Comparison of ENCODE assay signal across 21 mouse cellular contexts in genomic region chr2:28591479-28591878, GRCm38 (mm10). TPM values are rescaled to one million over a fixed set of nuclear protein-coding genes. Genes with fewer than 3 reads are reported as not detected.
A peak's percentile ranks its signal among the peaks of the same experiment; 100 is the strongest.
DNase-seq lines count a peak whose midpoint lies in the region; ATAC-seq and TF ChIP-seq lines count a peak whose summit lies in the region.
"Had no signal": no experiment of that assay in that cellular context is flagged by ENCODE, and none has a peak within 500 bp of the region (broad histone marks: within the 10 kb centered on the region; RNA-seq: fewer than 3 reads in every experiment).

No protein-coding gene starts in this region.

- no peak overlapping the region for H3K4me2 ChIP-seq in intestine, postnatal 0 days (replicated peaks; ENCODE audit: low read depth)
- H3K4me2 ChIP-seq: kidney, embryonic 15.5 days; midbrain, embryonic 13.5 days had no signal

- WGBS in intestine, postnatal 0 days = 60% methylated on average over 2 of the region's 2 CpGs
- WGBS in forebrain, embryonic 10.5 days = 90% methylated on average over 2 of the region's 2 CpGs

- peak; percentile 9 to 52; a peak in 2 of 4 replicates for ATAC-seq in hematopoietic stem cell, adult 5-6 weeks (replicated peaks in 1 of 2; ENCODE audit: insufficient read depth in 1 of 2, low FRiP score in 2 of 2, low TSS enrichment in 1 of 2, low read depth in 1 of 2, poor library complexity in 2 of 2, severe bottlenecking in 2 of 2)
- ATAC-seq in intestine, postnatal 0 days = no peak
- ATAC-seq: forebrain, embryonic 16.5 days; midbrain, embryonic 13.5 days had no signal

- no peak overlapping the region for H3K9ac ChIP-seq in intestine, postnatal 0 days (ENCODE audit: low read depth, low read length)
- H3K9ac ChIP-seq: kidney, embryonic 15.5 days; liver, embryonic 14.5 days; midbrain, embryonic 13.5 days had no signal

- no peak overlapping the region for H3K4me3 ChIP-seq in intestine, postnatal 0 days (ENCODE audit: low read depth, low read length)
- no peak overlapping the region for H3K4me3 ChIP-seq in forebrain, embryonic 10.5 days
- H3K4me3 ChIP-seq: erythroblast, embryonic 14.5 days; kidney, embryonic 15.5 days; midbrain, embryonic 13.5 days had no signal

- H3K27me3 ChIP-seq in intestine, postnatal 0 days (replicated peaks; ENCODE audit: control insufficient read depth, insufficient read depth, low read length) = no peaks in the 10 kb centered on the region
- H3K27me3 ChIP-seq in forebrain, embryonic 10.5 days (ENCODE audit: poor library complexity, severe bottlenecking) = peaks cover 16% of the 10 kb centered on the region; the same call in 1 of the 2 replicates

- DNase-seq in lung, postnatal 36 days = peak; percentile 46
- DNase-seq in lung, postnatal 14 days = no peak
- DNase-seq in NIH3T3 (ENCODE audit: low read depth) = peak; percentile 95
- DNase-seq in cerebellum, adult 11 months = no peak
- no peak for DNase-seq in forebrain, embryonic 10.5 days (ENCODE audit: extremely low spot score, low spot score)
- DNase-seq: cerebellum, postnatal 14 days; layer of hippocampus, postnatal 36 days; spleen, adult 18-20 months had no signal

- H3K36me3 ChIP-seq in intestine, postnatal 0 days (ENCODE audit: control insufficient read depth, insufficient read depth) = no peaks in the 10 kb centered on the region
- no peaks in the 10 kb centered on the region for H3K36me3 ChIP-seq in forebrain, embryonic 10.5 days (replicated peaks)
- H3K36me3 ChIP-seq: kidney, embryonic 15.5 days; midbrain, embryonic 13.5 days had no signal

- no peaks in the 10 kb centered on the region for H3K9me3 ChIP-seq in intestine, postnatal 0 days (ENCODE audit: control insufficient read depth)
- H3K9me3 ChIP-seq in forebrain, embryonic 10.5 days = no peaks in the 10 kb centered on the region
- H3K9me3 ChIP-seq: kidney, embryonic 15.5 days; midbrain, embryonic 13.5 days had no signal

- no peak overlapping the region for H3K27ac ChIP-seq in intestine, postnatal 0 days (ENCODE audit: low read depth, low read length)
- H3K27ac ChIP-seq in forebrain, embryonic 10.5 days = no peak overlapping the region
- H3K27ac ChIP-seq: kidney, embryonic 15.5 days; liver, embryonic 14.5 days; midbrain, embryonic 13.5 days had no signal

- no peak for TF ChIP-seq CTCF in intestine, postnatal 0 days (IDR thresholded peaks at IDR 0.05; ENCODE audit: low read depth)

- H3K4me1 ChIP-seq in intestine, postnatal 0 days (replicated peaks; ENCODE audit: control insufficient read depth, insufficient read depth, low read length) = no peaks in the 10 kb centered on the region
- no peaks in the 10 kb centered on the region for H3K4me1 ChIP-seq in forebrain, embryonic 10.5 days
- H3K4me1 ChIP-seq: midbrain, embryonic 13.5 days had no signal

RNA-seq across cellular contexts. Expression of gene Gtf3c5, which starts 7.9 kb away (rescaled TPM):
- total RNA-seq in hematopoietic stem cell, adult 5-6 weeks (2017) = 15.8 and 31.2 TPM in 2 replicates
- polyA plus RNA-seq in intestine, postnatal 0 days (2015; fragmentation: Nextera tagmentation; extraction: Ambion mirVana) = 8.4 and 8.9 TPM in 2 replicates
- polyA plus RNA-seq in forebrain, embryonic 10.5 days (2016; fragmentation: Nextera tagmentation; extraction: Ambion mirVana) = 60.1 and 62.6 TPM in 2 replicates

RNA-seq across cellular contexts. Expression of gene Cel, which starts 28.3 kb away (rescaled TPM):
- total RNA-seq in hematopoietic stem cell, adult 5-6 weeks (2017) = not detected in 2 replicates
- polyA plus RNA-seq in intestine, postnatal 0 days (2015; fragmentation: Nextera tagmentation; extraction: Ambion mirVana) = 5.5 and 7.9 TPM in 2 replicates
- 0.07 TPM in 1 of 2 replicates, not detected in the other for polyA plus RNA-seq in forebrain, embryonic 10.5 days (2016; fragmentation: Nextera tagmentation; extraction: Ambion mirVana)
- total RNA-seq: layer of hippocampus, postnatal 36 days had no signal
- polyA plus RNA-seq: erythroblast, embryonic 14.5 days; forebrain, embryonic 16.5 days; hindbrain, embryonic 11.5 days; limb, embryonic 11.5 days; macrophage; stomach, embryonic 14.5 days had no signal

RNA-seq across cellular contexts. Expression of gene Gfi1b, which starts 30.3 kb away (rescaled TPM):
- 16.4 and 23.5 TPM in 2 replicates for total RNA-seq in hematopoietic stem cell, adult 5-6 weeks (2017)
- polyA plus RNA-seq in intestine, postnatal 0 days (2015; fragmentation: Nextera tagmentation; extraction: Ambion mirVana) = 0.34 TPM in 1 of 2 replicates, not detected in the other
- polyA plus RNA-seq in forebrain, embryonic 10.5 days (2016; fragmentation: Nextera tagmentation; extraction: Ambion mirVana) = 4.7 and 5.4 TPM in 2 replicates
- total RNA-seq: gastrocnemius, adult 18-20 months; layer of hippocampus, postnatal 36 days had no signal
- polyA plus RNA-seq: forebrain, embryonic 16.5 days; intestine, embryonic 14.5 days had no signal

RNA-seq across cellular contexts. Expression of gene Tsc1, which starts 49.5 kb away (rescaled TPM):
- 22.8 and 23.5 TPM in 2 replicates for total RNA-seq in hematopoietic stem cell, adult 5-6 weeks (2017)
- polyA plus RNA-seq in intestine, postnatal 0 days (2015; fragmentation: Nextera tagmentation; extraction: Ambion mirVana) = 6.5 and 8.2 TPM in 2 replicates
- polyA plus RNA-seq in forebrain, embryonic 10.5 days (2016; fragmentation: Nextera tagmentation; extraction: Ambion mirVana) = 22.9 and 26.5 TPM in 2 replicates

Comparison
In these comparisons a context has a peak if more than half of its experiments do, and no peak if none do; other contexts are left out.
1. DNase-seq: peak in lung, postnatal 36 days (single experiment) and NIH3T3 (single experiment); none in lung, postnatal 14 days (single experiment), cerebellum, adult 11 months (single experiment) and forebrain, embryonic 10.5 days (single experiment).